Mouse (Mus musculus) stomach, embryonic 15.5 days (tissue): ENCODE results near the gene Zmynd8. TPM values are rescaled to one million over a fixed set of nuclear protein-coding genes. Genes with fewer than 3 reads are reported as not detected.
A peak's percentile ranks its signal among the peaks of the same experiment; 100 is the strongest.

Experiments
- ATAC-seq: fragments of 200-750 bp; cut with Nextera tagmentation; 2 replicates; pipeline ENCODE4 v1.8.0; 2017; ENCODE audit warnings: low read depth, moderate number of reproducible peaks, moderate TSS enrichment; ENCODE audit not compliant: insufficient read depth, low FRiP score
- H3K27ac ChIP-seq: fragments of 300-500 bp; sonication (generic); 2 replicates; pipeline ENCODE4 v1.5.1; 2015; ENCODE audit warnings: mild to moderate bottlenecking, inconsistent platforms
- H3K27me3 ChIP-seq: fragments of 300-500 bp; sonication (generic); replicated peaks from 2 replicates; pipeline ENCODE4 v1.6.1; 2015; ENCODE audit warnings: inconsistent platforms
- H3K36me3 ChIP-seq: fragments of 300-500 bp; sonication (generic); 2 replicates; pipeline ENCODE4 v1.6.1; 2015; ENCODE audit warnings: inconsistent platforms
- H3K4me1 ChIP-seq: fragments of 300-500 bp; sonication (generic); 2 replicates; pipeline ENCODE4 v1.6.1; 2015; ENCODE audit warnings: inconsistent platforms
- H3K4me2 ChIP-seq: fragments of 300-500 bp; sonication (generic); 2 replicates; pipeline ENCODE4 v1.6.1; 2015; ENCODE audit warnings: mild to moderate bottlenecking, inconsistent platforms
- H3K4me3 ChIP-seq: fragments of 300-500 bp; sonication (generic); replicated peaks from 2 replicates; pipeline ENCODE4 v1.5.1; 2015; ENCODE audit warnings: inconsistent platforms
- H3K9ac ChIP-seq: fragments of 300-500 bp; sonication (generic); 2 replicates; pipeline ENCODE4 v1.6.1; 2015; ENCODE audit warnings: inconsistent platforms
- H3K9me3 ChIP-seq: fragments of 300-500 bp; sonication (generic); 2 replicates; pipeline ENCODE4 v1.6.1; 2016; ENCODE audit warnings: inconsistent platforms
- WGBS: fragments of 180-500 bp; shearing (Covaris S2); methylation state at CpG from one replicate; pipeline ENCODE4 v1.1.7; 2015; 5-methylcytosine and 5-hydroxymethylcytosine counted together
- polyA plus RNA-seq: library from polyadenylated mRNA; unstranded; fragments of >200 nt; fragmentation: Nextera tagmentation; extraction: Ambion mirVana; gene quantifications from 2 replicates; pipeline ENCODE4 v1.2.1, GENCODE M21; 2015

Zmynd8 gene
- polyA plus RNA-seq, 1 experiment from 2014 or later = 54.5 TPM

DNA sequence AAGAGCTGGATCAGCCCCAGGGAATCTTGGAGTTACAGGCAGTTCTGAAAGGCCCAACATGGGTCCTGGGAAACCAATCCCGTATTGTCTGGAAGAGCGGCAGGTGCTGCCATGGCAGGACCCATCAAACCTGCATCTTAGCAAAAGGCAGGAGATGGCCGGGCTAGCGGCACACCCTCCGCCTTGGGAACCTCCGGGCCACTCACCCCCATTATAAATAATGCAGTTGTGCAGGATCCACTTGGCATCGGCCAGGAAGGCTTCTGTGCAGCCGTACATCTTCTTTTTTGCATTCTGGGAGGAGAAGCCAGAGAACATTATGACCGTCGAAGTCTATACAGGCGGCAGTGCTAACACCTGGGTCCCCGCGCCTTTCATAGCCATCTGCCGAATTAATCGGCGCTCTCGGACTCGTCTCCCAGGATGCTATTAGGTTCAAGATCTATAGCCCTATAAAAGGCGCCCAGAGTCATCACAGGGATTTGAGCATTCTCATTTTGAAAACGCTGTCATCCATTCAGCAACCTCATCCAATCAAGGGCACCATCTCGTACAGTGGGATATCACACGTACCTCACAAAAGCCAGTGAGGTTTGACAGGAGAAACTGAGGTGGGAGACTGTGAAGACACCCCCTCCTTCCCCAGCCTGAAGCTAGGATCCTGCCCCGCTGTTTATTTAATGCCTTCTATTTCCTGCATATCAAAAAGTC, 60.1 kb downstream of the Zmynd8 start:
- Histone ChIP-seq H3K4me3 (no peak overlapping the region), H3K27me3 (no peaks in the 10 kb centered on the region), H3K4me2 (no peak overlapping the region), H3K4me1 (no peaks in the 10 kb centered on the region), H3K27ac (no peak overlapping the region), H3K9me3 (no peaks in the 10 kb centered on the region), H3K36me3 (peaks cover 69% of the 10 kb centered on the region), H3K9ac (no peak overlapping the region)
- no peak for ATAC-seq
- WGBS = 87% methylated on average over 23 of the region's 23 CpGs

DNA sequence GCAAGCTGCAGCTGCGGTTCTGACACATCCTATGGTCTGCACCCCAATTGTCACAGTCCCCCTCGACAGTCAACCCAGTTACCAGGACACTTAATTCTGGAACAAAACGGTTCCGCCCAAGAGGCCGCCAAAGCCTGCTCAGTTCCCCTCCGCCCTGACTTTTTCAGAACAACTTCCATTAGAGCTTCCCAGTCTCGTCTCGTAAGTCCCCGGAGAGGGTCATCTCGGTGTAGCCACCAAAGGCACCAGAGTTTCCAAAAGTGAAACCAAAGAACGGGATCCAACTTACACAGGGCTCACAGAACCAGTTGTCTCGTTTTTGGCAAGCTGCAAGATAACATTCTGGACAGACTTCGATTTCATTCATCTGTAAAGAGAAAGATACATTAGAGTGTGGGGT, 64.2 kb downstream of the Zmynd8 start:
- no peaks in the 10 kb centered on the region for H3K9me3 ChIP-seq
- no peak for ATAC-seq
- H3K36me3 ChIP-seq = peaks cover 52% of the 10 kb centered on the region
- WGBS = 89% methylated on average over 13 of the region's 13 CpGs
- H3K4me3 ChIP-seq = no peak overlapping the region
- no peak overlapping the region for H3K4me2 ChIP-seq
- H3K27me3 ChIP-seq = no peaks in the 10 kb centered on the region
- H3K9ac ChIP-seq = no peak overlapping the region
- 0 out of 2 replicates have a peak, but pooled peaks cover 7% of the 10 kb centered on the region for H3K4me1 ChIP-seq
- no peak overlapping the region for H3K27ac ChIP-seq

DNA sequence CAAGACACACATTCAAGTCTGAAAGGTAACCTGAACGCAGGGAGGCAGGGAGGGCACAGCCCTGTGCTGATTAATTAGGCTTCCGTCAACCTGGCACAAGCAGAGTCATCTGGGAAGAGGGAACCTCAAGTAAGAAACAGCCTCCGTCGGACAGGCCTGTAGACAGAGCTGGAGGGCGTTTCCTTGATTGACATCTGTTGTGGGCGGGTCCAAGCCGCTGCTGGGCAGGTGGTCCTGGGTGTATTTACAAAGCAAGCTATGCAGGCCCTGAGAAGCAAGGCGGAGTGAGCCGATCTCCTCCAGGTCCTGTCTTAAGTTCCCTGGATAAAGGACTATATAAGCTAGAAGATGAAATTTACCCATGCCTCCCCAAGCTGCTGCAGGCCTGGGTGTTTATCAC, 65.3 kb downstream of the Zmynd8 start:
- H3K9ac ChIP-seq = no peak overlapping the region
- H3K27me3 ChIP-seq = no peaks in the 10 kb centered on the region
- H3K27ac ChIP-seq = peak overlapping the region; percentile 60; the same call in 1 of the 2 replicates
- no peak for ATAC-seq
- H3K4me1 ChIP-seq = 0 out of 2 replicates have a peak, but pooled peaks cover 7% of the 10 kb centered on the region
- no peak overlapping the region for H3K4me3 ChIP-seq
- WGBS = 61% methylated on average over 9 of the region's 9 CpGs
- no peak overlapping the region for H3K4me2 ChIP-seq
- no peaks in the 10 kb centered on the region for H3K9me3 ChIP-seq
- peaks cover 51% of the 10 kb centered on the region for H3K36me3 ChIP-seq

DNA sequence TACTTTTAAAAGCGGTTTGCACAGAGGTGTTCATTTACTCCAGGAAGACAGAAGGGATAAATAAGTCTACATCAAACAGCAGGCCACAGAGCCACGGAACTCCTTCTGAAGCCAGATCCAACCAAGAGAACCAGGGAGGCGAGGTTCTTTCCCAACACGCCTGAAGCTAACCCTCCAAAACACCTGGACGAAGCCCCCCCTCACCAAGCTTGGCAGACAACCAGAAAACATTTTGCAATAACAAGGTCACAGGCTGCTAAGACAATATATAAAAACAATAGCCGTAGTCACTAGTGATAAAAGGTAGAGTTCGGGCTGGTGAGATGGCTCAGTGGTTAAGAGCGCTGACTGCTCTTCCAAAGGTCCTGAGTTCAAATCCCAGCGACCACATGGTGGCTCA, 66.1 kb downstream of the Zmynd8 start:
- no peak overlapping the region for H3K9ac ChIP-seq
- ATAC-seq = no peak
- H3K4me1 ChIP-seq = 0 out of 2 replicates have a peak, but pooled peaks cover 7% of the 10 kb centered on the region
- no peak overlapping the region for H3K4me3 ChIP-seq
- no peak overlapping the region for H3K4me2 ChIP-seq
- no peaks in the 10 kb centered on the region for H3K9me3 ChIP-seq
- H3K27ac ChIP-seq = peak overlapping the region; percentile 60
- 76% methylated on average over 9 of the region's 9 CpGs for WGBS
- peaks cover 50% of the 10 kb centered on the region for H3K36me3 ChIP-seq
- no peaks in the 10 kb centered on the region for H3K27me3 ChIP-seq

DNA sequence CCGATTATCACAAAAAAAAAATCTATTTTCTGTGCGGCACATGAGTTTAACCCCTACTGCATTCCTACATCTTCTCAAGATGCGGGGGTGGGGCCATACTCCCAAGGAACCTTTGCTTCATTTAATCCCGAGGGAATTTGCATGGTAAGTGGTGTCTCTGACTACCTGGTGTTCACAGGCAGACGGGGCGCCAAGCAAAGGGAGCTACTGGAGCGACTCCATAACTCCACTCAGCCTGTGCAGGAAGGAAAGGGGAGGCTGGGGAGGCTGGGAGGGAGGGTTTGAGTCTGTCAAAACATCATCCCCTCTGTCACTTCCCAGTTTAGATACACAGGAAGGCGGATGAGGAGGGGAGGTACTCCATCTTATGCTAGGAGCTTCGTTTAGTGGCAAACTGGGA, 66.5 kb downstream of the Zmynd8 start:
- no peaks in the 10 kb centered on the region for H3K9me3 ChIP-seq
- H3K4me1 ChIP-seq = 0 out of 2 replicates have a peak, but pooled peaks cover 7% of the 10 kb centered on the region
- no peaks in the 10 kb centered on the region for H3K27me3 ChIP-seq
- ATAC-seq = no peak
- WGBS = 58% methylated on average over 9 of the region's 9 CpGs
- H3K9ac ChIP-seq = no peak overlapping the region
- no peak overlapping the region for H3K4me3 ChIP-seq
- peaks cover 46% of the 10 kb centered on the region for H3K36me3 ChIP-seq
- no peak overlapping the region for H3K4me2 ChIP-seq
- peak overlapping the region; percentile 60 for H3K27ac ChIP-seq

DNA sequence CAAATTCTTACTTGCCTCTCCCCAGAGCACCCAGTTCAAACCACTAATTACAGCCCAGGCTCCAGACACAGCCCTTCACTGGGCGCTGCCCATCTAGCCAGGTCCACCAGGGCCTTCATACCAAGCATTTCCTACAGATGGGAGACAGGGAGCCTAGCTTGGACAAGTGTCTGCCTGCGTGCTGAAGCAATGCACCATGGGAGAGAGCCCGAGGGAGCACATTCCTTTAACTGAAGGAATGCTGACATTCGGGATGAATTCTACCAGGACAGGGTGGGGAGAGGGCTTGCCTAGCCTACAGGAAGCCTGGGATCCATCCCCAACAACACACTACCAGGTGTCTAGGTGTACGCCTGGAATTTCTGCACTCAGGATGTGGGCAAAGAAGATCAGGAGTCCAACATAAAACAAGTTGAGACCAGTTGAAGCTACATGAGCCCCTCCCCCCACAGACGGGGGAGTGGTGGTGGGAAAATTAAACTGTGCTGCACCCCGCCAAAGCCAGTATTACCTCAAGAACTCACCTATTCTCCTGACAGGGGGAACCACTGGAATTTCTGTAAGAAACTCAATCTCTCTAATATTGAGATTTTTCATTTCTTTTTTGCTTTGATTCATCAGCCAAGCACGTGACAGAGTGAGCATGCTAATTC, 67.1 kb downstream of the Zmynd8 start:
- no peak overlapping the region for H3K4me2 ChIP-seq
- H3K4me1 ChIP-seq = 0 out of 2 replicates have a peak, but pooled peaks cover 7% of the 10 kb centered on the region
- 64% methylated on average over 8 of the region's 8 CpGs for WGBS
- no peak overlapping the region for H3K9ac ChIP-seq
- H3K27me3 ChIP-seq = no peaks in the 10 kb centered on the region
- no peaks in the 10 kb centered on the region for H3K9me3 ChIP-seq
- peaks cover 46% of the 10 kb centered on the region for H3K36me3 ChIP-seq
- peak; percentile 34; the same call in 1 of the 2 replicates for ATAC-seq
- no peak overlapping the region for H3K4me3 ChIP-seq
- H3K27ac ChIP-seq = peak overlapping the region; percentile 60

DNA sequence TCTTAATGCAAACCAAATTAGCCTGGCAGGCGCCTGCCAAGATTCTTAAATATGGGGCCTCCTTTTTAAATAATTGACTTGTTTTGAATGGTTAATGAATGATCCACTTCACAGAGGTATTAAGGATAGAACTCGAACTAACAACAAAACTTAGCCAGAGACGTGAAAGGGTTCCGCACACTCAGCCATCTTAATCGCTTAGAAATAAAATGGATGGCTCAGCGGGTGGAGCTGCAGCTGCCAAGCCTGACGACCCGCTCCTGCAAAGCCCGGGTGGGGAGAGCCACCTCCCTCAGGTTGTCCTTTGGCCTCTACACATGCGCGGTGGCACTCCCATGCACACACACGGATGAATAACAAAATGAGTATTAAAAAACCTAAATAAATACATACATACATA, 70.0 kb downstream of the Zmynd8 start:
- no peak overlapping the region for H3K4me3 ChIP-seq
- H3K27me3 ChIP-seq = no peaks in the 10 kb centered on the region
- no peaks in the 10 kb centered on the region for H3K9me3 ChIP-seq
- no peak for ATAC-seq
- peaks cover 47% of the 10 kb centered on the region for H3K36me3 ChIP-seq
- no peak overlapping the region for H3K27ac ChIP-seq
- H3K4me2 ChIP-seq = no peak overlapping the region
- no peak overlapping the region for H3K9ac ChIP-seq
- H3K4me1 ChIP-seq = 0 out of 2 replicates have a peak, but pooled peaks cover 7% of the 10 kb centered on the region
- 75% methylated on average over 12 of the region's 12 CpGs for WGBS

DNA sequence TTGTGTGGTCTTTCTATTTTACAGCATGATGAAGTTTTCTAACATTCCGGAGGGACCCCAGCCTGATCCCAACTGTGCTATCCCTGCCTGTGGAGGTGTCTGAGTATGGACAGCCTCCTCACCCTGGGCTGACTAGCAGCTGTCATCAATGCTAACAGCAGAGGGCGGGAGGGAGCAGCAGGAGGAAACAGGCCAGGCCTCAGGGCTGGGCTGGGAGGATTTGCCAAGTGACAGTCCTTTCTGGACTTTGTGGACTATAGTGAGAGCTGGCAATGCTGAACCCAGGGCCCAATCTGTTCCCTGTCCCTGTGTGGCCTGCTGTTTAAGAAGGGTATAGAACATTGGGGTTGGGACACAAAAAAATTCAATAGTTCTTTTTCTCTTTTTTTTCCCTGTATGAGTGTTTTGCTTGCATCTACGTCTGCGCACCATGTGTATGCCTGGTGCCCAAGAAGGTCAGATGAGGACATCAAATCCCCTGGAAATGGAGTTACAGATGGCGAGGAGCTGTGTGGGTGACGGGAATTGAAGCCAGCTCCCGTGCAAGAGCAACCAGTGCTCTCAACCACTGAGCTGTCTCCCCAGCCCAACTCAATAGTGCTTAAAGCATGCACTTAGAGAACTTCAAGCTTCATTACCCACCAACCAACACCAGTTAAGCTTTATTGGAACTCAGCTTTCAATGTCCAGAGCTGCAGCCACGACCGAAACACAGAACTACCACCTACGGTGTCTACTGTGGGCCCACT, 72.7 kb downstream of the Zmynd8 start:
- Histone ChIP-seq H3K9me3 (no peaks in the 10 kb centered on the region), H3K4me1 (no peaks in the 10 kb centered on the region), H3K9ac (no peak overlapping the region), H3K4me3 (no peak overlapping the region), H3K36me3 (peaks cover 41% of the 10 kb centered on the region), H3K4me2 (no peak overlapping the region), H3K27me3 (no peaks in the 10 kb centered on the region), H3K27ac (no peak overlapping the region)
- WGBS = 82% methylated on average over 10 of the region's 10 CpGs
- ATAC-seq = peak; percentile 37; the same call in 1 of the 2 replicates

DNA sequence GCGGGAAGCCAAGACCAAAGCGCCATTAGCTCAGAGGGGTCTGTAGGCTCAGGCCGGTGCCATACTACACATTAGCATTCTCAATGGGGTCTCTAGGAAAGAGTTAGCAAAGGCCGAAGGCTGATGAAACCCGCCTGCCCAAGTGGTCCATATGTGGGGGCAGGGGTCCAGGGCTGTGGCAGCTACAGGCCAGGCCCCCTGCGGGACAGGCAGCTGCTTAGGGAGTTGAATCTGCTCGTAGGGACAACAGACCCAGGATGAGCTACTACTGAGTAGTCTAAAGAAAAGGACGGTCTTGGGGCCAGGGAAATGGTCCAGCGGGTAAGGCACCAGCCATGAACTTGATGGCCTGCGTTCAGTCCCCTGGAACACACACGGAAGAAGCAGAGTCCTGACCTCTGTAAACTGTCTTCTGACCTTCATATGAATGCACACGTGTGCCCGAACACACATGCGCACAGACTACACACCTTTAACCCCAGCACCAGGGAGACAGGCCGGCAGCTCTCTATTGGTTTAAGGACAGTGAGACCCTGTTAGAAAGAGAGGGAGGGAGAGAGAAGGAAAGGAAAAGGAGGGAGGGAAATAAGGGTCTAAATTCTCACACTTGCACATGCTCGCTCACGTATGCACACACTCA, 73.4 kb downstream of the Zmynd8 start:
- WGBS = 93% methylated on average over 17 of the region's 17 CpGs
- Histone ChIP-seq H3K27ac (no peak overlapping the region), H3K27me3 (no peaks in the 10 kb centered on the region), H3K9me3 (no peaks in the 10 kb centered on the region), H3K4me1 (no peaks in the 10 kb centered on the region), H3K4me3 (no peak overlapping the region), H3K4me2 (no peak overlapping the region), H3K9ac (no peak overlapping the region), H3K36me3 (peaks cover 41% of the 10 kb centered on the region)
- ATAC-seq = no peak

DNA sequence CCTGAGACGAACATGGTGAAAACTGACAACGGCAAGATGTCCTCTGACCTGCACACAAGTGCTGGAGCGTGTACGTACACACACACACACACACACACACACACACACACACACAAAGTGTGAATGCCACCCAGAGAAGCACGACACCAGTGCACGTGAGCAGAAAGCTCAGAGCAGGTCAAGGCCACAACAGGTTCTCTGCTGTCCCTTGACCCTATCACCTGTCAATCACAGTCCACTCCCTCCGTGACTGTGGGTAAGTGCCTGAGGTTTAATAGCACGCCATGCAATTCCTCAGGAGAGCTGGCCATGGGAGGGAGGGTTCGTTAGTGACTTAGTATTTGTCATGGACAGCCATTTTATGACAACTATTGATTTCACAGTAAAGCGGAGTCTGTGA, 74.0 kb downstream of the Zmynd8 start:
- Histone ChIP-seq H3K27ac (no peak overlapping the region), H3K4me2 (no peak overlapping the region), H3K4me3 (no peak overlapping the region), H3K27me3 (no peaks in the 10 kb centered on the region), H3K36me3 (peaks cover 44% of the 10 kb centered on the region), H3K9me3 (no peaks in the 10 kb centered on the region), H3K4me1 (no peaks in the 10 kb centered on the region), H3K9ac (no peak overlapping the region)
- ATAC-seq = no peak
- 84% methylated on average over 10 of the region's 10 CpGs for WGBS

DNA sequence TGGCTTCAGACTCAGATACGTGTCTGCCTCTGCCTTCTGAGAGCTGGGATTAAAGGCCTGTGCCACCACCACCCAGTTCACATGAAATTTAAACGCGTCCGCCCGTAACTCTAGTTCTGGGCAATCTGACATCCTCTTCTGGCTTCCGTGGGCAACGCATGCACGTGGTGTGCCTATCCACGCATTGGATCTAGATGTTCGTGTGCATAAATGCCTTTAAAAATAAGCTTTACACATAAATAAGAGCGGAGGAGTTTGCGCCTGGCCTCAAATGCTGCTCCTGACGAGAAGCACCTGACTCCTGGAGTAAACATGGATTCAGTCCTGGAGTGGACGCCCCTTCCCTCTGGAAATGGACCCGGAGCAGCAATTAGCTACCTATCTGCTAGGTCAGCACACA, 76.3 kb downstream of the Zmynd8 start:
- Histone ChIP-seq H3K9ac (no peak overlapping the region), H3K27ac (no peak overlapping the region), H3K27me3 (no peaks in the 10 kb centered on the region), H3K9me3 (no peaks in the 10 kb centered on the region), H3K4me2 (no peak overlapping the region), H3K4me1 (no peaks in the 10 kb centered on the region), H3K4me3 (no peak overlapping the region), H3K36me3 (peaks cover 42% of the 10 kb centered on the region)
- no peak for ATAC-seq
- 86% methylated on average over 15 of the region's 15 CpGs for WGBS
